Mouse (Mus musculus) intestine, embryonic 14.5 days (tissue): ENCODE data around the gene Tinagl1. TPM values are rescaled to one million over a fixed set of nuclear protein-coding genes. Genes with fewer than 3 reads are reported as not detected.

Experiments
- polyA plus RNA-seq: library from polyadenylated mRNA; unstranded; fragments of >200 nt; fragmentation: Nextera tagmentation; extraction: Ambion mirVana; gene quantifications from 2 replicates; pipeline ENCODE4 v1.2.1, GENCODE M21; 2014

Gene Tinagl1
- polyA plus RNA-seq, 1 experiment from 2014 or later: 39.6 TPM

Other genes starting within 250 kb of the Tinagl1 start
- gene Spocd1, start 245.9 kb downstream of the Tinagl1 start, polyA plus RNA-seq: 0.15 TPM in 1 of 2 replicates, not detected in the other
- 2.7 and 2.9 TPM in 2 replicates for gene Adgrb2, start 190.3 kb downstream of the Tinagl1 start, polyA plus RNA-seq
- 55.1 and 56.9 TPM in 2 replicates for gene Col16a1, start 127.3 kb downstream of the Tinagl1 start, polyA plus RNA-seq
- 70.4 and 74.5 TPM in 2 replicates for gene Pef1, start 72.6 kb downstream of the Tinagl1 start, polyA plus RNA-seq
- gene Hcrtr1, start 35.8 kb downstream of the Tinagl1 start, polyA plus RNA-seq: 0.15 TPM in 1 of 2 replicates, not detected in the other
- not detected in 2 replicates for gene Gm853, start 47.3 kb upstream of the Tinagl1 start, polyA plus RNA-seq
- 24.1 and 25.3 TPM in 2 replicates for gene Serinc2, start 104.1 kb upstream of the Tinagl1 start, polyA plus RNA-seq
- gene Fabp3, start 133.5 kb upstream of the Tinagl1 start, polyA plus RNA-seq: 5.5 and 6.6 TPM in 2 replicates
- gene Gm10570, start 133.6 kb upstream of the Tinagl1 start, polyA plus RNA-seq: not detected in 2 replicates
- 62.9 and 68.7 TPM in 2 replicates for gene Zcchc17, start 184.8 kb upstream of the Tinagl1 start, polyA plus RNA-seq
- 155 and 166 TPM in 2 replicates for gene Snrnp40, start 185.0 kb upstream of the Tinagl1 start, polyA plus RNA-seq